Mouse (Mus musculus): ENCODE results near the gene Vps4a. TPM values are rescaled to one million over a fixed set of nuclear protein-coding genes. Genes with fewer than 3 reads are reported as not detected.

Gene Vps4a
- polyA plus RNA-seq, 1 experiment from 2014 or later: 48.5 TPM

GRCm38 (mm10) chr8:107036626-107037025 is 5.6 kb downstream of the Vps4a start:
- H3K4me3 ChIP-seq (ENCODE audit: low read depth, low read length): no peak overlapping the region
- no peak for ATAC-seq (replicated peaks; ENCODE audit: insufficient number of reproducible peaks, low FRiP score, low TSS enrichment)
- H3K4me2 ChIP-seq: no peak overlapping the region
- H3K9me3 ChIP-seq (replicated peaks; ENCODE audit: control insufficient read depth, low read length): no peaks in the 10 kb centered on the region
- peaks cover 15% of the 10 kb centered on the region for H3K4me1 ChIP-seq (ENCODE audit: control insufficient read depth, insufficient read depth, low read length)
- peaks cover 6% of the 10 kb centered on the region for H3K36me3 ChIP-seq (ENCODE audit: control insufficient read depth, insufficient read depth, low read length)
- H3K27ac ChIP-seq (ENCODE audit: low read depth, low read length): no peak overlapping the region
- H3K9ac ChIP-seq (ENCODE audit: low read depth, low read length): no peak overlapping the region
- no peaks in the 10 kb centered on the region for H3K27me3 ChIP-seq (ENCODE audit: control insufficient read depth, insufficient read depth, low read length)
- 85% methylated on average over 8 of the region's 8 CpGs for WGBS (ENCODE audit: insufficient replicate concordance)

GRCm38 (mm10) chr8:107040632-107041031 is 9.6 kb downstream of the Vps4a start:
- 82% methylated on average over 7 of the region's 7 CpGs for WGBS (ENCODE audit: insufficient replicate concordance)
- Histone ChIP-seq H3K9me3 (replicated peaks; ENCODE audit: control insufficient read depth, low read length) (no peaks in the 10 kb centered on the region), H3K27ac (ENCODE audit: low read depth, low read length) (no peak overlapping the region), H3K9ac (ENCODE audit: low read depth, low read length) (no peak overlapping the region), H3K27me3 (ENCODE audit: control insufficient read depth, insufficient read depth, low read length) (no peaks in the 10 kb centered on the region), H3K4me3 (ENCODE audit: low read depth, low read length) (no peak overlapping the region), H3K4me1 (ENCODE audit: control insufficient read depth, insufficient read depth, low read length) (no peaks in the 10 kb centered on the region), H3K36me3 (ENCODE audit: control insufficient read depth, insufficient read depth, low read length) (peaks cover 29% of the 10 kb centered on the region), H3K4me2 (no peak overlapping the region)
- ATAC-seq (replicated peaks; ENCODE audit: insufficient number of reproducible peaks, low FRiP score, low TSS enrichment): no peak

- Histone ChIP-seq H3K4me1 (ENCODE audit: control insufficient read depth, insufficient read depth, low read length) (peaks cover 11% of the 10 kb centered on the region; the same call in 1 of the 2 replicates), H3K36me3 (ENCODE audit: control insufficient read depth, insufficient read depth, low read length) (peaks cover 47% of the 10 kb centered on the region), H3K4me3 (ENCODE audit: low read depth, low read length) (no peak overlapping the region), H3K27me3 (ENCODE audit: control insufficient read depth, insufficient read depth, low read length) (no peaks in the 10 kb centered on the region), H3K9me3 (replicated peaks; ENCODE audit: control insufficient read depth, low read length) (no peaks in the 10 kb centered on the region), H3K27ac (ENCODE audit: low read depth, low read length) (no peak overlapping the region), H3K9ac (ENCODE audit: low read depth, low read length) (no peak overlapping the region), H3K4me2 (no peak overlapping the region)
- ATAC-seq (replicated peaks; ENCODE audit: insufficient number of reproducible peaks, low FRiP score, low TSS enrichment): no peak
- 83% methylated on average over 6 of the region's 6 CpGs for WGBS (ENCODE audit: insufficient replicate concordance)
Observed at GRCm38 (mm10) chr8:107045478-107045877, 14.5 kb downstream of the Vps4a start.

- H3K27ac ChIP-seq (ENCODE audit: low read depth, low read length): no peak overlapping the region
- H3K9me3 ChIP-seq (replicated peaks; ENCODE audit: control insufficient read depth, low read length): no peaks in the 10 kb centered on the region
- H3K4me2 ChIP-seq: peak overlapping the region; percentile 79
- peaks cover 56% of the 10 kb centered on the region for H3K36me3 ChIP-seq (ENCODE audit: control insufficient read depth, insufficient read depth, low read length)
- WGBS (ENCODE audit: insufficient replicate concordance): 71% methylated on average over 5 of the region's 5 CpGs
- H3K27me3 ChIP-seq (ENCODE audit: control insufficient read depth, insufficient read depth, low read length): no peaks in the 10 kb centered on the region
- H3K9ac ChIP-seq (ENCODE audit: low read depth, low read length): no peak overlapping the region
- H3K4me1 ChIP-seq (ENCODE audit: control insufficient read depth, insufficient read depth, low read length): peaks cover 11% of the 10 kb centered on the region; the same call in 1 of the 2 replicates
- H3K4me3 ChIP-seq (ENCODE audit: low read depth, low read length): no peak overlapping the region
- no peak for ATAC-seq (replicated peaks; ENCODE audit: insufficient number of reproducible peaks, low FRiP score, low TSS enrichment)
Observed at GRCm38 (mm10) chr8:107046976-107047375, 16.0 kb downstream of the Vps4a start.

- ATAC-seq (replicated peaks; ENCODE audit: insufficient number of reproducible peaks, low FRiP score, low TSS enrichment): peak; percentile 66
- H3K27ac ChIP-seq (ENCODE audit: low read depth, low read length): peak within 1 kb of the TSS; percentile 97
- peak within 1 kb of the TSS; percentile 89 for H3K4me3 ChIP-seq (ENCODE audit: low read depth, low read length)
- no peaks in the 10 kb centered on the region for H3K9me3 ChIP-seq (replicated peaks; ENCODE audit: control insufficient read depth, low read length)
- H3K9ac ChIP-seq (ENCODE audit: low read depth, low read length): peak within 1 kb of the TSS; percentile 95
- WGBS (ENCODE audit: insufficient replicate concordance): under 1% methylated on average over 87 of the region's 87 CpGs
- H3K36me3 ChIP-seq (ENCODE audit: control insufficient read depth, insufficient read depth, low read length): peaks cover 58% of the 10 kb centered on the region
- no peaks in the 10 kb centered on the region for H3K27me3 ChIP-seq (ENCODE audit: control insufficient read depth, insufficient read depth, low read length)
- peaks cover 11% of the 10 kb centered on the region; the same call in 1 of the 2 replicates for H3K4me1 ChIP-seq (ENCODE audit: control insufficient read depth, insufficient read depth, low read length)
- H3K4me2 ChIP-seq: peak within 1 kb of the TSS; percentile 79
Observed at GRCm38 (mm10) chr8:107048061-107048941, 17.3 kb downstream of the Vps4a start, which contains the start of gene Pdf. Gene Pdf (minus strand): TSS chr8:107048614.

- Histone ChIP-seq H3K27ac (ENCODE audit: low read depth, low read length) (no peak overlapping the region), H3K4me1 (ENCODE audit: control insufficient read depth, insufficient read depth, low read length) (peaks cover 11% of the 10 kb centered on the region; the same call in 1 of the 2 replicates), H3K4me3 (ENCODE audit: low read depth, low read length) (peak overlapping the region; percentile 89; the same call in 1 of the 2 replicates), H3K4me2 (peak overlapping the region; percentile 79), H3K9ac (ENCODE audit: low read depth, low read length) (0 out of 2 replicates have a peak overlapping the region, but pooled peaks have one; percentile 95), H3K36me3 (ENCODE audit: control insufficient read depth, insufficient read depth, low read length) (peaks cover 51% of the 10 kb centered on the region), H3K9me3 (replicated peaks; ENCODE audit: control insufficient read depth, low read length) (no peaks in the 10 kb centered on the region), H3K27me3 (ENCODE audit: control insufficient read depth, insufficient read depth, low read length) (no peaks in the 10 kb centered on the region)
- no peak for ATAC-seq (replicated peaks; ENCODE audit: insufficient number of reproducible peaks, low FRiP score, low TSS enrichment)
- WGBS (ENCODE audit: insufficient replicate concordance): 92% methylated on average over 4 of the region's 4 CpGs
Observed at GRCm38 (mm10) chr8:107049480-107049879, 18.5 kb downstream of the Vps4a start.

GRCm38 (mm10) chr8:107052046-107052445 is 21.0 kb downstream of the Vps4a start:
- Histone ChIP-seq H3K27ac (ENCODE audit: low read depth, low read length) (no peak overlapping the region), H3K9me3 (replicated peaks; ENCODE audit: control insufficient read depth, low read length) (no peaks in the 10 kb centered on the region), H3K27me3 (ENCODE audit: control insufficient read depth, insufficient read depth, low read length) (no peaks in the 10 kb centered on the region), H3K4me1 (ENCODE audit: control insufficient read depth, insufficient read depth, low read length) (peaks cover 13% of the 10 kb centered on the region; the same call in 1 of the 2 replicates), H3K4me2 (no peak overlapping the region), H3K4me3 (ENCODE audit: low read depth, low read length) (no peak overlapping the region), H3K36me3 (ENCODE audit: control insufficient read depth, insufficient read depth, low read length) (peaks cover 28% of the 10 kb centered on the region), H3K9ac (ENCODE audit: low read depth, low read length) (no peak overlapping the region)
- ATAC-seq (replicated peaks; ENCODE audit: insufficient number of reproducible peaks, low FRiP score, low TSS enrichment): no peak
- WGBS (ENCODE audit: insufficient replicate concordance): 92% methylated on average over 8 of the region's 8 CpGs

- Histone ChIP-seq H3K4me1 (ENCODE audit: control insufficient read depth, insufficient read depth, low read length) (peaks cover 12% of the 10 kb centered on the region), H3K4me3 (ENCODE audit: low read depth, low read length) (peak within 1 kb of the TSS; percentile 75), H3K9ac (ENCODE audit: low read depth, low read length) (peak within 1 kb of the TSS; percentile 82), H3K27ac (ENCODE audit: low read depth, low read length) (peak within 1 kb of the TSS; percentile 54), H3K36me3 (ENCODE audit: control insufficient read depth, insufficient read depth, low read length) (peaks cover 20% of the 10 kb centered on the region), H3K9me3 (replicated peaks; ENCODE audit: control insufficient read depth, low read length) (no peaks in the 10 kb centered on the region), H3K4me2 (peak within 1 kb of the TSS; percentile 95), H3K27me3 (ENCODE audit: control insufficient read depth, insufficient read depth, low read length) (no peaks in the 10 kb centered on the region)
- peak; percentile 86 for ATAC-seq (replicated peaks; ENCODE audit: insufficient number of reproducible peaks, low FRiP score, low TSS enrichment)
- under 1% methylated on average over 88 of the region's 88 CpGs for WGBS (ENCODE audit: insufficient replicate concordance)
Observed at GRCm38 (mm10) chr8:107056076-107056972, 25.3 kb downstream of the Vps4a start, which contains the start of the genes Cog8 and Nip7. Gene Cog8 (minus strand): TSS chr8:107056689. Gene Nip7 (plus strand): TSS chr8:107056877.

Measured in heart, embryonic 11.5 days (tissue).